Mouse (Mus musculus): ENCODE results near the gene Tfeb. TPM values are rescaled to one million over a fixed set of nuclear protein-coding genes. Genes with fewer than 3 reads are reported as not detected.

Gene Tfeb
- polyA plus RNA-seq, 2 experiments = 10.6 to 12.2 TPM

DNA sequence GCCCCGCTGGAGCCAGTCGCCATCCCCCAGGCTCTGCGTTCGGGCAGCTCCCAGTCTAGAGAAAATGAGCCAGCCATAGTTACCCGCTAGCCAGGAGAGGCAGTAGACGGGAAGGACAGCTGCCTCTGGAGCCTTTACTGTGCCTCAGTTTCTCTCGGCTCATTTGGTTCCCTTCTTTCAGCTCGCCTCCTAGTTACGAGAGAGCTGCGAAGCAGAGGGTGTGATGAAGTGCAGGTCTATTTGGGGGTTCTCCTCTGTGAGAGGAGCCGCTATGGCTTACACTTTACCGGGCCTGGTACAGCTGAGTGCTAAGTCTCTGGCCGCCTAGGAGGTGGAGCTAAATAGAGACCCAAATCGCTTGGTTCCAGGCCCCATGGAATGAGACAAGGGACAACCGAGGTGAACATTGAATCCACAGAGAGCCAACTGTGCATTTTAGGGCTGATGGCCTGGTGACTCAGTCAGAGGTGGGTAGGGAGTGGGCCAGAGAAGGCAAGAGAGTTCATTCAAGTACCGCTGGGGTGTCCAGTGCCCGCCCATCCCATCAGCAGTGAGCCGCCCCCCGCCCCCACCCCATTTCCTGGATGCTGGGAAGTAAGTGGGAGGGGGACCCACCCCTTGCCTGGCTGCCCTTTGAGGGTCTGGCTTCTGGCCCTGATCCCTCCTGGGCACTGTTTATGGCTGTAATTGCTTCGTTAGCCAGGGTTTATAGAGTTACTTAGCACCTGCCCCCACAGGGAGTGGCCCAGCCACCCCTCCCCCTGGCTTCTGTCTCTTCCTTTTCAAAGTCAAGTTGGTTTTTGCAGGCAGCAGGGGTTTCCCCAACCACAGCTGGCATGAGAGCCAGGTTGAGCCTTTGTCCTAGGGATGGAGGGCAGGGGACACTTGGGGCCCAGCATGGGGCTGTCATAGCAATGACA lies 2.3 kb downstream of the Tfeb start:
- Histone ChIP-seq H3K9me3 (ENCODE audit: control insufficient read depth, low read length) (no peaks in the 10 kb centered on the region), H3K4me2 (replicated peaks; ENCODE audit: low read depth, low read length, severe bottlenecking) (peak overlapping the region; percentile 94), H3K36me3 (ENCODE audit: control insufficient read depth, insufficient read depth, low read length) (no peaks in the 10 kb centered on the region), H3K27ac (replicated peaks; ENCODE audit: low read depth, low read length) (peak overlapping the region; percentile 84), H3K4me3 (replicated peaks; ENCODE audit: low read length) (peak overlapping the region; percentile 73), H3K4me1 (ENCODE audit: control insufficient read depth, insufficient read depth, low read length) (peaks cover 15% of the 10 kb centered on the region), H3K9ac (ENCODE audit: low read depth, low read length, severe bottlenecking) (peak overlapping the region; percentile 68), H3K27me3 (ENCODE audit: control insufficient read depth, insufficient read depth, low read length) (no peaks in the 10 kb centered on the region)
- peak; percentile 48 for DNase-seq (ENCODE audit: low spot score)
- 4% methylated on average over 20 of the region's 20 CpGs for WGBS
- TF ChIP-seq POLR2A (IDR thresholded peaks at IDR 0.05; ENCODE audit: borderline replicate concordance, extremely low read depth, insufficient read depth, insufficient read length) = no peak
- ATAC-seq (ENCODE audit: low FRiP score, low read depth) = no peak

DNA sequence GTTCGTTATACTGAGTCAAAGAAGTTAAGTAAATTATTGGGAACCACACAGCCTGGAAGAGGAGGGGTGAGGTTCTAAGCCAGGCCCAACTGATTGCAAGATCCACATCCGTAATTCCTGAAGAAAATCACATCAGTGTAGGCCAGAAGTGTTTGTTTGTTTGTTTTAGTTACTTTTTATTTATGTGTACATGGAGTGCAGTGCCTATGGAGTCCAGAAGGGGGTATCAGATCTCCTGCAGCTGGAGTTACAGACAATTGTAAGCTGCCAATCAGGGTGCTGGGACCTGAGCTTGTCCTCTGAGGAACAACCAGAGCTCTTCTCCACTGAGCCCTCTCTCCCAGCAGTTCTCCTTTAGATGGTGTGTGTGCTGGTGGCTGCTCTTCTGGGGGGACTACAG lies 3.4 kb downstream of the Tfeb start:
- no peaks in the 10 kb centered on the region for H3K27me3 ChIP-seq (ENCODE audit: control insufficient read depth, insufficient read depth, low read length)

DNA sequence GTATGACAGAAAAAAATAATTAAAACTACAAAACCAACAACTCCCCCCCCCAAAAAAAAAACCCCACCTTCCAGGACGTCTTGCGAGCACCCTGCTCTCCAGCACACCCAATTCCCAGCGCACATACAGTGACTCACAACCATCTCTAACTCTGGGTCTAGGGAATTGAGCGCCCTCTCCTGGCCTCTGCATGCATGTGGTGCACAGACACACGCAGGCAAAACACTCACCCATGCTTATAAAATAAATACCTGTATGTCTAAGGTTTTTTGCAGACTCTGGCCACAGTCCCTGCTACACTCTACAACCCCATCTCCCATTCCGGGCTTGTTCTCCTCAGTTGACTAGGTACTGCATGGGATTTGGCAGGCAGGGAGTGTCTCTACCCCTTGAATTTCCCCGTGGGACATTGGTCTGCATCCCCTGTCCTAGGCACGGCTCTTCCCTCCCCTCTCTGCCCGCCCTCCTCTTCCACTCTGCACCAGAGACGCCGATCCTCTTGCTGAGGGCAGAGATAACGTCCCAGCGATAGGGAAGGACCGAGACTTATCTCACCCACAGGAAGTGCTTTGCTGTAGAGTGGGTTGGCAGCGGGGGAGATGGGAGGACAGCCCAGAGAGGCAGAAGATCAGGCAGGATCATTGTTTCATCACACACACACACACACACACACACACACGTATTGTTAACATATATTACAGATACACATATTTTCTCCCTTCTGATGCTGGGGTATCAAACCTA lies 6.3 kb downstream of the Tfeb start:
- DNase-seq (ENCODE audit: low spot score) = no peak
- Histone ChIP-seq H3K4me2 (replicated peaks; ENCODE audit: low read depth, low read length, severe bottlenecking) (no peak overlapping the region), H3K4me1 (ENCODE audit: control insufficient read depth, insufficient read depth, low read length) (peaks cover 15% of the 10 kb centered on the region), H3K9ac (ENCODE audit: low read depth, low read length, severe bottlenecking) (no peak overlapping the region), H3K9me3 (ENCODE audit: control insufficient read depth, low read length) (0 out of 2 replicates have a peak, but pooled peaks cover 5% of the 10 kb centered on the region), H3K27ac (replicated peaks; ENCODE audit: low read depth, low read length) (no peak overlapping the region), H3K27me3 (ENCODE audit: control insufficient read depth, insufficient read depth, low read length) (no peaks in the 10 kb centered on the region), H3K36me3 (ENCODE audit: control insufficient read depth, insufficient read depth, low read length) (no peaks in the 10 kb centered on the region), H3K4me3 (replicated peaks; ENCODE audit: low read length) (no peak overlapping the region)
- 48% methylated on average over 16 of the region's 16 CpGs for WGBS
- TF ChIP-seq POLR2A (IDR thresholded peaks at IDR 0.05; ENCODE audit: borderline replicate concordance, extremely low read depth, insufficient read depth, insufficient read length) = no peak
- ATAC-seq (ENCODE audit: low FRiP score, low read depth) = no peak

More for the DNA sequence above, 3.4 kb downstream of the Tfeb start:
- DNase-seq (ENCODE audit: low spot score) (no peak), ATAC-seq (ENCODE audit: low FRiP score, low read depth) (no peak)
- Histone ChIP-seq H3K4me2 (replicated peaks; ENCODE audit: low read depth, low read length, severe bottlenecking) (no peak overlapping the region), H3K9me3 (ENCODE audit: control insufficient read depth, low read length) (0 out of 2 replicates have a peak, but pooled peaks cover 5% of the 10 kb centered on the region), H3K27ac (replicated peaks; ENCODE audit: low read depth, low read length) (no peak overlapping the region), H3K36me3 (ENCODE audit: control insufficient read depth, insufficient read depth, low read length) (no peaks in the 10 kb centered on the region), H3K9ac (ENCODE audit: low read depth, low read length, severe bottlenecking) (no peak overlapping the region), H3K4me1 (ENCODE audit: control insufficient read depth, insufficient read depth, low read length) (peaks cover 15% of the 10 kb centered on the region), H3K4me3 (replicated peaks; ENCODE audit: low read length) (no peak overlapping the region)
- TF ChIP-seq POLR2A (IDR thresholded peaks at IDR 0.05; ENCODE audit: borderline replicate concordance, extremely low read depth, insufficient read depth, insufficient read length) = no peak
- WGBS = 43% methylated on average over 2 of the region's 2 CpGs

DNA sequence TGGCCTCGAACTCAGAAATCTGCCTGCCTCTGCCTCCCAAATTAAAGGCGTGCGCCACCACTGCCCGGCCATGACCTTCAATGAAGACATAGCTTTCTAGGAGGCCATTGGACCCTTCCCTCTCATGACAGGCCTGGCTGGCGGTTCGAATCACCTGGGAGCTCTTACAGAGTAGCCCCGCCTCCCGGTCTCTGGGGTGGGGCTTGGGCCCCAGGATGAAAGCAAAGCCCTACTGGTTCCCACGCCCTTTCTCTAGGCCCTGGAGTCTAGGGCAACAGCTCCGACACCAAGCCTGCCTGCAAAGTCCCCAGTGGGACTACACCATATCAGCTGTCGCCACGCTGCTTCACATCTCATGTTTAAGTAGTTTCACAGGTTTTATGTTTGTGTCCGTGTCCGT lies 7.3 kb downstream of the Tfeb start:
- Histone ChIP-seq H3K4me3 (replicated peaks; ENCODE audit: low read length) (no peak overlapping the region), H3K4me2 (replicated peaks; ENCODE audit: low read depth, low read length, severe bottlenecking) (no peak overlapping the region), H3K36me3 (ENCODE audit: control insufficient read depth, insufficient read depth, low read length) (no peaks in the 10 kb centered on the region), H3K27me3 (ENCODE audit: control insufficient read depth, insufficient read depth, low read length) (no peaks in the 10 kb centered on the region), H3K9me3 (ENCODE audit: control insufficient read depth, low read length) (0 out of 2 replicates have a peak, but pooled peaks cover 5% of the 10 kb centered on the region), H3K4me1 (ENCODE audit: control insufficient read depth, insufficient read depth, low read length) (peaks cover 9% of the 10 kb centered on the region), H3K9ac (ENCODE audit: low read depth, low read length, severe bottlenecking) (no peak overlapping the region), H3K27ac (replicated peaks; ENCODE audit: low read depth, low read length) (no peak overlapping the region)
- WGBS = 94% methylated on average over 14 of the region's 14 CpGs
- DNase-seq (ENCODE audit: low spot score) (no peak), ATAC-seq (ENCODE audit: low FRiP score, low read depth) (no peak)
- no peak for TF ChIP-seq POLR2A (IDR thresholded peaks at IDR 0.05; ENCODE audit: borderline replicate concordance, extremely low read depth, insufficient read depth, insufficient read length)

- no peak for TF ChIP-seq POLR2A (IDR thresholded peaks at IDR 0.05; ENCODE audit: borderline replicate concordance, extremely low read depth, insufficient read depth, insufficient read length)
- Histone ChIP-seq H3K9me3 (ENCODE audit: control insufficient read depth, low read length) (0 out of 2 replicates have a peak, but pooled peaks cover 5% of the 10 kb centered on the region), H3K27me3 (ENCODE audit: control insufficient read depth, insufficient read depth, low read length) (no peaks in the 10 kb centered on the region), H3K4me1 (ENCODE audit: control insufficient read depth, insufficient read depth, low read length) (peaks cover 2% of the 10 kb centered on the region), H3K9ac (ENCODE audit: low read depth, low read length, severe bottlenecking) (no peak overlapping the region), H3K27ac (replicated peaks; ENCODE audit: low read depth, low read length) (no peak overlapping the region), H3K4me3 (replicated peaks; ENCODE audit: low read length) (no peak overlapping the region), H3K36me3 (ENCODE audit: control insufficient read depth, insufficient read depth, low read length) (no peaks in the 10 kb centered on the region), H3K4me2 (replicated peaks; ENCODE audit: low read depth, low read length, severe bottlenecking) (no peak overlapping the region)
- 86% methylated on average over 10 of the region's 10 CpGs for WGBS
- DNase-seq (ENCODE audit: low spot score) (no peak), ATAC-seq (ENCODE audit: low FRiP score, low read depth) (no peak)
Observed at GRCm38 (mm10) chr17:47744746-47745368, 8.0 kb downstream of the Tfeb start.
